Mouse (Mus musculus) lung, embryonic 14.5 days (tissue): ENCODE results near the gene Dcst2. TPM values are rescaled to one million over a fixed set of nuclear protein-coding genes. Genes with fewer than 3 reads are reported as not detected.

Experiments used
- ATAC-seq: fragments of 200-750 bp; cut with Nextera tagmentation; 2 replicates; pipeline ENCODE4 v1.8.0; 2017; ENCODE audit warnings: mild to moderate bottlenecking, moderate TSS enrichment, moderate library complexity; ENCODE audit not compliant: insufficient read depth
- DNase-seq: peaks from one replicate; pipeline ENCODE4 v3.0.0-alpha.2; 2015
- H3K27ac ChIP-seq: fragments of 300-500 bp; sonication (generic); 2 replicates; pipeline ENCODE4 v1.5.1; 2014; ENCODE audit warnings: low read depth, mild to moderate bottlenecking, moderate library complexity
- H3K27me3 ChIP-seq: fragments of 300-500 bp; sonication (generic); 2 replicates; pipeline ENCODE4 v1.6.1; 2014; ENCODE audit warnings: low read length, control low read depth; ENCODE audit not compliant: insufficient read depth
- H3K36me3 ChIP-seq: fragments of 300-500 bp; sonication (generic); 2 replicates; pipeline ENCODE4 v1.6.1; 2014; ENCODE audit warnings: control low read depth; ENCODE audit not compliant: insufficient read depth
- H3K4me1 ChIP-seq: fragments of 300-500 bp; sonication (generic); 2 replicates; pipeline ENCODE4 v1.6.1; 2014; ENCODE audit warnings: antibody characterized with exemption, control low read depth; ENCODE audit not compliant: insufficient read depth
- H3K4me2 ChIP-seq: fragments of 300-500 bp; sonication (generic); 2 replicates; pipeline ENCODE4 v1.6.1; 2014; ENCODE audit warnings: mild to moderate bottlenecking
- H3K4me3 ChIP-seq: fragments of 300-500 bp; sonication (generic); 2 replicates; pipeline ENCODE4 v1.5.1; 2014; ENCODE audit warnings: low read depth, low read length
- H3K9ac ChIP-seq: fragments of 300-500 bp; sonication (generic); 2 replicates; pipeline ENCODE4 v1.6.1; 2014
- H3K9me3 ChIP-seq: fragments of 300-500 bp; sonication (generic); 2 replicates; pipeline ENCODE4 v1.6.1; 2016; ENCODE audit warnings: low read depth, low read length, control low read depth
- CTCF ChIP-seq: IDR thresholded peaks from 2 replicates; pipeline ENCODE4 v1.5.1; 2016; ENCODE audit warnings: antibody characterized with exemption, low read depth
- WGBS: fragments of 180-500 bp; shearing (Covaris S2); extraction: QIAGEN DNeasy Blood & Tissue Kit; methylation state at CpG from one replicate; pipeline ENCODE4 v1.1.7; 2014; 5-methylcytosine and 5-hydroxymethylcytosine counted together
- polyA plus RNA-seq: library from polyadenylated mRNA; unstranded; fragments of >200 nt; fragmentation: Nextera tagmentation; extraction: Ambion mirVana; gene quantifications from 2 replicates; pipeline ENCODE4 v1.2.1, GENCODE M21; 2014

Dcst2 gene
- polyA plus RNA-seq, 1 experiment from 2014 or later: 0.17 TPM

DNA sequence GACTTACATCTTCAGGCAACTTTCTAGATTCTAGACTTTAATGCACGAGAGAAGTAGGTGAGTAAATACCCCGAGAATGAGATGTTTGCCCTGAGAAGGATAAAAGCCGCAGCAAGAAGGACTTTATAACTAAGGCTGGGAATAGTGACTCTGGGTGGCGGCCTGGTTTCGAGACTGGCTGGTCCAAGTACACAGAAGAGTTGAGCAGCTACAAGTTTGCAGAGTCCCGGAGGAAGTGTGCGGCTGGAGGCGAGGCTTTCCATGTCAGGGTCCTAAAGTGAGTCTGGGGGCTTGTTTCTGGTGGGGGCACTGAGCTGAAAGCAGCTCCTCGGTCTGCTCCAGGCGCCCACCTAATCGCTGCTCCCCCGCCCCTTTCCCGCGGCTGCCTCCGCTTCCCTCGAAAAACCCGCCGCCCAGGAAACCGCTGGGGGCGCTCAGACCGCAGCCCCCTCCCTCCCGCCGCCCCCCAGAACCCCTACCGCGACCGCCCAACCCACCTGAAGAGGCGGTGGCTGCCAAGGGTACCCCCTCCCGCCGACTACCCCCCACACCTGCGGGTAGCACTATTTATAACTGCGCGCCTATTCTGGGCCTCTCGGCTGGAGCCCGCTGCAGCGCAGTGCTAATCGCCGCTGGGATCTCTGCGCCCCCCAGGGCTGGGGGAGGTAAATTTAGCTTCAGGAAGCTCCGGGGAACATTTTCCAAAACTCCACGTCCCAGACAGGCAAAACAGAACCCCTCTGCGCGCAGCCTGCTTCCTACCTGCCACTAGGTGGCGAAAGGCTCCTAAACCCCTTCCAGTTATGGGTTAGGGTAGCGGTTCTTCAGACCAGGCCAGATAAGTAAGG lies 34.3 kb downstream of the Dcst2 start:
- no peaks in the 10 kb centered on the region for H3K9me3 ChIP-seq
- H3K36me3 ChIP-seq: no peaks in the 10 kb centered on the region
- DNase-seq: peak; percentile 93
- H3K9ac ChIP-seq: peak overlapping the region; percentile 59
- H3K27me3 ChIP-seq: no peaks in the 10 kb centered on the region; the same call in 1 of the 2 replicates
- peak; percentile 91 for TF ChIP-seq CTCF
- peak overlapping the region; percentile 56 for H3K4me3 ChIP-seq
- no peak for ATAC-seq
- H3K4me2 ChIP-seq: peak overlapping the region; percentile 100
- under 1% methylated on average over 44 of the region's 44 CpGs for WGBS
- H3K27ac ChIP-seq: peak overlapping the region; percentile 63
- peaks cover 13% of the 10 kb centered on the region for H3K4me1 ChIP-seq

DNA sequence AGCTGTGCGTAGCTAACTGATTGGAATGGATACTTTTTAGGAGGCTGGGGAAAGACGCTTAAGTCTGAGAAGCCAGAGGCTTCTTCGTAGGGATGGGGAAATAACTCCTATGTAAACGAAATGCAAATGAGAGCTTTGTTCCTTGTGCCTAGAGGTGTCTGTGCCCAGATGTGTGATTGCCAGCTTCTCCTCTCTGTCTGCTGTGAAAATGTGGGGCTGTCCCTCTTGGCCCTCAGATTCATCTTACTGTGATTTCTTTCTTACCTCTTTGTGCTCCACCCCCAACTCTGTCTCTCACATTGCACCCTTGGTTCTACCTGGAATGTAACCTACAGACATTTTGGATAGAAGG lies 34.9 kb downstream of the Dcst2 start:
- DNase-seq: no peak
- Histone ChIP-seq H3K27ac (no peak overlapping the region), H3K9ac (peak overlapping the region; percentile 59)

DNA sequence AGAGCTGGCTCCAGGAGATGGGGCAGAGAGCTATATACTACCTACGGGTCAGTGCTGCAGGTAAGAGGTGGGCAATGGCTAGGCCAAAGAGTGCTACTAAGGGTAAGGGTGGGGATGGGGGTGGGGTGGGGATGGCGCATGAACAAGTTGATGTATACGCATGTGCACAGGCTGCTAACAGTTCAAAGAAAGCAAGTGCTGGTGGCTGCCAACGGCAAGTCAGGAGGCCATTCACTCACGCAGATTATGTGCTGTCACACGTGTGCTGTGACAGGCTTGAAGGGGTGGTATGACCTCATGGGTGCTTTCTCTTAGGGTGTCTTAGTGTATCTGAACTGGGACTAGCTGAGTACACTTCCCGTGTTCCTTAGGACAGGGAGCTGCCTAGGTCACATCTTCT lies 39.6 kb downstream of the Dcst2 start:
- Histone ChIP-seq H3K4me1 (no peaks in the 10 kb centered on the region), H3K9me3 (no peaks in the 10 kb centered on the region), H3K27me3 (no peaks in the 10 kb centered on the region), H3K9ac (no peak overlapping the region), H3K36me3 (0 out of 2 replicates have a peak, but pooled peaks cover 6% of the 10 kb centered on the region), H3K27ac (no peak overlapping the region), H3K4me3 (no peak overlapping the region), H3K4me2 (no peak overlapping the region)
- no peak for ATAC-seq
- no peak for DNase-seq
- TF ChIP-seq CTCF: no peak
- 78% methylated on average over 7 of the region's 7 CpGs for WGBS

More for the DNA sequence above, 34.9 kb downstream of the Dcst2 start:
- WGBS: 1% methylated on average over 4 of the region's 4 CpGs
- Histone ChIP-seq H3K9me3 (no peaks in the 10 kb centered on the region), H3K4me3 (peak overlapping the region; percentile 56), H3K4me2 (peak overlapping the region; percentile 100), H3K4me1 (peaks cover 13% of the 10 kb centered on the region), H3K36me3 (no peaks in the 10 kb centered on the region), H3K27me3 (no peaks in the 10 kb centered on the region; the same call in 1 of the 2 replicates)
- no peak for TF ChIP-seq CTCF
- no peak for ATAC-seq

DNA sequence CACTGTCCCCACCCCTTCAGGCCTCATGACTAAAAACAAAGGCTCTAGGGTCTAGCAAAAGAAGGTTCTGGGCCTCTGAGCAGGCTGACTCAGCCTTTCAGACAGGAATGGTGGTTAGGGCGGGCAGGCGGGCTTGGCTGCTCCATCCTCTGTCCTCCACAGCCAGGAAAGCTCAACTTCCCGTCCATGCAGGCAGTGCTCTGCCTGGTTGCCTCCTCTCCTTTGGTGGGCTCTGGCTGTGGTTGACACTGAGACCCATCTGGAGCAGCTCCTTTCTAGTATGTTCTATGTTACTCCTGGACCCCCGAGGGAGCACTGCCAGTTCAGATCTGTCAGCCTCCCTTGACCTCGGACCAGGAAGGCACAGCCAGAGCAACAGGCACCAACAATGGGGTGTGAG lies 40.9 kb downstream of the Dcst2 start, which contains the start of gene Lenep:
Lenep (minus strand) TSS at position 101 of the 400 bp plus-strand sequence.
- ATAC-seq (no peak), DNase-seq (no peak)
- Histone ChIP-seq H3K9ac (no peak within 1 kb of the TSS), H3K27ac (no peak within 1 kb of the TSS), H3K4me1 (no peaks in the 10 kb centered on the region), H3K4me2 (no peak within 1 kb of the TSS), H3K4me3 (no peak within 1 kb of the TSS), H3K9me3 (no peaks in the 10 kb centered on the region), H3K36me3 (peaks cover 12% of the 10 kb centered on the region; the same call in 1 of the 2 replicates), H3K27me3 (no peaks in the 10 kb centered on the region)
- TF ChIP-seq CTCF: no peak
- 88% methylated on average over 5 of the region's 5 CpGs for WGBS

DNA sequence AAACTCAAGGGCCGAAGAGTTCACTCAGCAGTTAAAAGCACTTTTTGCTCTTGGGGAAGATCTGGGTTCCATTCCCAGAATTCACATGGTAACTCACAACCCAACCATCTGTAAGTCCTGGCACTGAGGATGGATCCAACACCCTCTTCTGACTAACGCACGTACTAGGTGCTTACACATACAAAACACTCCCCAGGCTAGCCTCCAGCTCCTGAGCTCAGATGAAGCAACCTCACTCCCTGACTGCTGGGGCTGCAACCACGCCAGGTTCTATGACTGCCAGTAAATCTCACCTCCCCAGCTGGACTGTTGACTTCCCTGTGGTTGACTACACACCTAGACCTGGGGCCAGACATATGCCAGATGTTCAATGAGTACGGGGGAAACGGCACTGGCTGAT lies 45.1 kb downstream of the Dcst2 start:
- Histone ChIP-seq H3K9me3 (no peaks in the 10 kb centered on the region), H3K4me3 (no peak overlapping the region), H3K36me3 (peaks cover 24% of the 10 kb centered on the region; the same call in 1 of the 2 replicates), H3K9ac (no peak overlapping the region), H3K4me2 (no peak overlapping the region), H3K27ac (no peak overlapping the region), H3K4me1 (no peaks in the 10 kb centered on the region), H3K27me3 (no peaks in the 10 kb centered on the region)
- WGBS: 83% methylated on average over 6 of the region's 6 CpGs
- ATAC-seq (no peak), DNase-seq (no peak)
- no peak for TF ChIP-seq CTCF

DNA sequence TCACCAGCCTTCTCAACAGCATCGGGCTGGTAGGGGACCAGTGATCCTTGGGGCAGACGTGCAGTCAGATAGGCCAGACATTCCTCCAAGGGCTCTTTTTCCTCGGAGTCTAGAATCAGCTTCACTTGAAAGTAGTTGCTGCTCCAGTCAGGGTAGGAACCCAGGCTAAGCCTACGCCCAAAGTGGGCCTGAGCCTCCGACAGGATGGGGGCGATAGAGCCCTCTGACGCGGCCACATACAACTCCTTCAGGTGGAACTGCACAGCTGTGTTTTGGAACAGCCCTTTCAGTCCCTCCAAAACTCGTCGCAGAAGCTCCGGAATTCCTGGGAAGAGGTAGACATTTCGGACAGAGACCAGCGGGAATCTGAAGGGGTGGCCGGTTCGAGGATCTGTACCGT lies 46.7 kb downstream of the Dcst2 start:
- 52% methylated on average over 16 of the region's 16 CpGs for WGBS
- H3K4me2 ChIP-seq: no peak overlapping the region
- H3K9me3 ChIP-seq: no peaks in the 10 kb centered on the region
- H3K4me1 ChIP-seq: 0 out of 2 replicates have a peak, but pooled peaks cover 3% of the 10 kb centered on the region
- no peak overlapping the region for H3K9ac ChIP-seq
- no peaks in the 10 kb centered on the region for H3K27me3 ChIP-seq
- no peak for DNase-seq
- H3K27ac ChIP-seq: no peak overlapping the region
- TF ChIP-seq CTCF: no peak
- H3K36me3 ChIP-seq: peaks cover 24% of the 10 kb centered on the region; the same call in 1 of the 2 replicates
- no peak for ATAC-seq
- H3K4me3 ChIP-seq: no peak overlapping the region

DNA sequence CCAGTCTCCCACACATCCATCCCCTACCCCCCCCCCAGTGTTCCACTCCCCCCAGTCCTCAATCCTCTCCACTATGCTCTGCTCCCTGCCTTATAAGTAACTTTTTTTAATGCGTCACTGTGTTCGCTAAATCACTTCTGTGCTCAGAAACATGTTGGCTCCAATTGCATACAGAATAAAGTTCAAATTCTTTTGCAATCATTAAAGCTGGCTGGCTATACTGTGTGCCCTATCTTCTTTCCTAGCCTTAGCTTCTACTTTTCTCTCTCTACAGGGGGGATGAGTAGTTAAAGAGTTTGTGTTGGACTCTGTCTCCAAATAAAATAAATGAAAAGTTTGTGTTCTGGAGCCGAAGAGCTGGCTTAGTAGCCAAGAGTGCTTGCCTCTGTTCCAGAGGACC lies 47.9 kb downstream of the Dcst2 start:
- no peak overlapping the region for H3K27ac ChIP-seq

More for the DNA sequence above, 47.9 kb downstream of the Dcst2 start:
- ATAC-seq (no peak), DNase-seq (no peak)
- 93% methylated on average over 3 of the region's 3 CpGs for WGBS
- 0 out of 2 replicates have a peak, but pooled peaks cover 3% of the 10 kb centered on the region for H3K4me1 ChIP-seq
- TF ChIP-seq CTCF: no peak
- no peak overlapping the region for H3K9ac ChIP-seq
- H3K4me2 ChIP-seq: no peak overlapping the region
- H3K9me3 ChIP-seq: no peaks in the 10 kb centered on the region
- no peak overlapping the region for H3K4me3 ChIP-seq
- H3K36me3 ChIP-seq: peaks cover 29% of the 10 kb centered on the region
- H3K27me3 ChIP-seq: no peaks in the 10 kb centered on the region
